Mouse (Mus musculus) E14TG2a.4 (cell line): Measurements from ENCODE around the gene Atrnl1.

ENCODE experiments used
- CTCF ChIP-seq: conservative IDR thresholded peaks from 2 replicates; pipeline ENCODE4 v1.5.1; 2014; ENCODE audit warnings: low read length
- NANOG ChIP-seq: IDR thresholded peaks from 2 replicates; pipeline ENCODE4 v1.6.1; 2014; ENCODE audit warnings: borderline replicate concordance, low read length, mixed read lengths

DNA sequence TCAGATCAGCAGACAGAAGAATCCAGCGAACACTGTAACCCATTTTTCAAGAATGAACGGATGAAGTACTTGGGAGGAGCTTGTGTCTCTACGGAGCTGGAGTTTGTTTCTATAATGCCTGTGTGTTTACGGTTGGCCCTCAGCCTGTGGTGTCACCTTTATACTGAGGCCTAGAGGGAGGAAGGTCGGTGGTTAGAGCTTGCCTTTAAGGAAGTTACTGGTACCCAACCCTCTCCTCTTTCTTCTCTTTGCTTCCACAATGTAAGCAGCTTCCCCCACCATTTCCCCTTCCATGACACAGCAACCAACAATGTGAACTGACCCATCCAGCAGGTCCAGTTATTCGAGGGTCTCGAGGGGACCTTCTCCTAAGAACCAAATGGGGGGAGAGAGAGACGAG lies 475.9 kb downstream of the Atrnl1 start:
- TF ChIP-seq CTCF (no peak), NANOG (no peak)
